Mouse (Mus musculus) c-Kit-positive CD71-positive TER-119-positive erythroid progenitor cells, embryonic 14.5 days (primary cell): ENCODE measurements around the gene Nol4l.
A peak's percentile ranks its signal among the peaks of the same experiment; 100 is the strongest.

Source experiments
- DNase-seq: peaks from one replicate; pipeline ENCODE4 v3.0.0-alpha.2; 2013; ENCODE audit warnings: low spot score

Gene Nol4l

DNA sequence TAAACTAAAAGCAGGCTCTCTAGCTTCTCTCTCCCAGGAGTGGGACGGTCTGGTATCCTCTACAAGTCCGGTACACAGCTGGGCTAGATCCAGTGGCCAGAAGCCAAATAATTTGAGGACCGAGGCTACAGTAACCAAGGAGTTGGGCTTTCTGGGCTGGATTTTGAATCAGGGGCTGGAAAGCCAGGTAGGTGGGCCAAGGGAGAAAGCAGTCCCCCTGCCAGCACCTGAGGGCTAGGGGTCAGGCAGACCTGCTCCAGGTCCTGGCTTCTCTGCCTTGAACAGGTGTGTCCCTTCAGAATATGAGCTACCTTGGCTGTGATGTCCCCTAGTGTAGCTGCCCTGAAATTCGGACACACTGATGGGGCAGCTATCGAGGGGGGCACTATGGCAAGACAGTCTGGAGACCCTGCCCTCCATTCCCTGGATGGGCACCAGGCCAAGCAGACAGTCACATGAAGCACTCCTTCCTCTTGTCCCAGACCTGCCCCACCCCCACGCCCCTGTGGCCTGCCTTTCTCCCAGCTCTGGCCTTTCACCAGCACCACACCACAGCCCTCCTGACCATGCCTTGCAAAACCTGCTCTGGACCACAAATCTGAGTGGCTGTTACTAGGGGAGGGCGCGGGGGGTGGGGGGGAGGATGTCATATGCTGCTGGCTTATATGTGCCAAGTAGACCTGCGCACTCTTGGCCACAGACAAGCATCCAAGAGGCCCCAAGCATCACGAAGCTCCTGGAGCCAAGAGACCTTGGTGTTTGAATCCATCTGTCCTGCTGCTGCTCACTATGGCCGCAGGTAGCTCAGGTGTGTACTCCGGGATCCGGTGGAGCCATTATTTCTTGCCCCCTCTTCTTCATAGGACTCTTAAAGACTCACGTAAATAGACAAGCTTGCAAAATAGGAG, 17.1 kb downstream of the Nol4l start:
- no peak for DNase-seq

- no peak for DNase-seq
These were observed 18.2 kb downstream of the Nol4l start for GRCm38 (mm10) chr2:153511562-153511961.

GRCm38 (mm10) chr2:153510136-153510535, 19.6 kb downstream of the Nol4l start:
- DNase-seq: no peak

DNA sequence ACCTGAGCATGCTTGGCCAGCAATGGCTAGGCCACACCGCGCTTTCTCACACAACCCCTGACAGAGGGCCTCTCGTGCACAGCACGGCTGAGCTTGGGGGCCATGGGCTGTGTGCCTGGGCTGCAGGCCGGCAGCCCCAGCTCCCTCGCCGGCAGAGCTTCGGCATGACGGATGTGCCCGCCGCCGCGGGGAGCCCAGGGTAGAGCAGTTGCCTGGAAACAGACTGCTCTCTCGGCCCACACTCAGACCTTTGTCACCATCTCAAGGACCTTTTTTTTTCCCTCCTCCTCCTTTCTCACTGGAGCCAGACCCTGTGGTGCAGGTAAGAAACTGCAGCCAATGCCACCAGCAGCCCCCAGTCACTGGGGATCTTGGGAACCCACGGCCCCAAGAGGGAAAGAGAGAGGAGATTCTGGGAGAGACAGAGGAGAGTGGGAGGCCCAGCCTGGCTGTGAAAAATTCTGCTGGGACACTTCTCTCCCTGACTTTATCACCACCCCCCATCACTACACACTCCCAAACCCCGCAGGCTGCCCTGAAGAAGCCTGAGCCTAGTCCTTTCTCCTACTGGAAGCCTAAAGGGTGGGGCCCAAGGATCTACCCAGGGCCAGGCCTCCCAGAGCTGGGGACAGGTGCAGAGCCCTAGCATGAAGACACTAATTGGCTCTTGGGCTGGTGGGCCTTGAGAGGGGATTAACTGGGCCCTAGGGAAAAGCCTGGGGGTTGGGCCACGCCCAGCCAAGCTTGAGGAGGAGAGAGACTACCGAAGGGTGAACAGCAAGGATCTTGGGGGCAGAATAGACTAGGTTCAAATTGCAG, 20.4 kb downstream of the Nol4l start:
- no peak for DNase-seq

GRCm38 (mm10) chr2:153508405-153508804, 21.4 kb downstream of the Nol4l start:
- DNase-seq: no peak

- no peak for DNase-seq
These were observed 21.8 kb downstream of the Nol4l start for GRCm38 (mm10) chr2:153507969-153508368.

DNA sequence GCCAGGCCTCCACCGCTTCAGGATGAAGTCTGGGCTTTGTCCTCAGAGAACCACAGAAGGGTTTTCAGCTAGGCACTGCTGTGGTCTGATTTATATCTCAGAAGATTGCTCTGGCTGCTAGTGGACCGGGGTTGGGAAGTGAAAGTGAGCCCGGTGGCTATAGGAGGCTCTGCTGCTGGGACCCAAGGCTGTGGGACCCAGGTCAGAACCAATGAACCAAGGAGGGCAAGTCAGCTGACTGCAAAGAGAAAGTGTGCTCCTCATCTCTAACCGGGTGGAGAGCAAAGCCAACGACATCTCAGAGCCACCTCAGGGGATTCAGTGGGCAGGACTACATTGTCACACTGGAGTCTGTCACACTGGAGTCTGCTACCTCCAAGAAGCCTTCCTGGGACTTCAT, 23.4 kb downstream of the Nol4l start:
- no peak for DNase-seq

GRCm38 (mm10) chr2:153499154-153499553, 30.6 kb downstream of the Nol4l start:
- peak; percentile 62 for DNase-seq

GRCm38 (mm10) chr2:153496898-153497297, 32.9 kb downstream of the Nol4l start:
- no peak for DNase-seq

- no peak for DNase-seq
These were observed 33.5 kb downstream of the Nol4l start for GRCm38 (mm10) chr2:153496301-153496700.

GRCm38 (mm10) chr2:153495818-153496217, 34.0 kb downstream of the Nol4l start:
- peak; percentile 82 for DNase-seq

DNA sequence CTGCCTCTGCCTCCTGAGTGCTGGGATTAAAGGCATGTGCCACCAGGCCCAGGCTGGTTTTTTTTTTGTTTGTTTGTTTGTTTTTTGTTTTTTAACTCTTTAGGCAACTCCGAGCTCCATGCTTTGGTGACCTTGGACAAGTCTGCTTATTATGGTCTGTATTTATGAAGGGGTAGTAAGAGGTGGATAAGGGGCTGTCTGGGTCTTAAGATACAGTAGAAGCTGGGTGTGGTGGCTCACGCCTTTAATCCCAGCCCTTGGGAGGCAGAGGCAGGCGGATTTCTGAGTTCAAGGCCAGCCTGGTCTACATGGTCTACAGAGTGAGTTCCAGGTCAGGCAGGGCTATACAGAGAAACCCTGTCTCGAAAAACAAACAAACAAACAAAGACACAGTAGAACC, 34.4 kb downstream of the Nol4l start:
- peak; percentile 66 for DNase-seq

GRCm38 (mm10) chr2:153494293-153494811, 35.4 kb downstream of the Nol4l start:
- peak; percentile 53 for DNase-seq

- peak; percentile 76 for DNase-seq
These were observed 35.9 kb downstream of the Nol4l start for GRCm38 (mm10) chr2:153493781-153494292.

GRCm38 (mm10) chr2:153493393-153493731, 36.4 kb downstream of the Nol4l start:
- DNase-seq: no peak

DNA sequence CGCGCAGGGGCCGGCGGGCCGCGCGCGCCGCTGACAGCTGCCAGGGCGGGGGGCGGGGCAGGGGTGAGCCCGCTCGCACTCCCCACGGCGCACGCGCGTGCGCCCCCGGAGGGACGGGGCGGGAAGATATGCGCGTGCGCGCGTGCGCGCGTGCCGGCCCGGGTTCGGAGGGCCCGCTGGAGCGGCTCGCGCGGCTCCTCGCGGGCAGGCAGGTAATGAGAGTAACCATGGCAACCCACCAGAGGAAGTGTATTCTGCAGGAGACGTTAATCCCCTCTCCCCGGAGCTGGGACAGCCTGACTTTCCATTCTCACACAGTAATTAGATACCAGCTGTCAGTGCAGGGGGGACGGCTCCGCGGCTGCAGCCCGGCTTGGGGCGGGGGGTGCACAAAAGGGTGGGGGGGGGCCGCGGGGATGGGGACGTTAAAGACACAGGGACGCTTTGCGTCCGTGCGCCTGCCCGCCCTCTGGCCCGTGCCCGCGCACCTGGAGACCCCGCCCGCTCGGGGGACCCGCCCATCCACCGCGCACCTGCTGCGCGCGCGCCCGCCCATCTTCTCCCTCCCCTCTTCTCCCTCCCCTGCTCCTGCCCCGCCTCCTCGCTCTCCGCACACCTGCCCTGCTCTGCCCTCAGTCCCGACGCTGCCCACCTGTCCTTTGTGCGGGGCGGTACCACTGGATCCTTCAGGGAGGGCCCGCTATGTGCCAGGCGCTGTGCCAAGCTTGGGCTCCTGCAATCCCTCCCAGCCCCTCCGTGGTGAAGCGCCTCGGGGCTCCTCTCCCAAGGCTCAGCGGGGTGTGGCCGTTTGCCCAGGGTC, 37.0 kb downstream of the Nol4l start, which contains the start of gene 4930404H24Rik:
4930404H24Rik (plus strand) TSS at position 218 of the 820 bp plus-strand sequence.
- DNase-seq: peak; percentile 75

GRCm38 (mm10) chr2:153492179-153492517, 37.6 kb downstream of the Nol4l start:
- no peak for DNase-seq

DNA sequence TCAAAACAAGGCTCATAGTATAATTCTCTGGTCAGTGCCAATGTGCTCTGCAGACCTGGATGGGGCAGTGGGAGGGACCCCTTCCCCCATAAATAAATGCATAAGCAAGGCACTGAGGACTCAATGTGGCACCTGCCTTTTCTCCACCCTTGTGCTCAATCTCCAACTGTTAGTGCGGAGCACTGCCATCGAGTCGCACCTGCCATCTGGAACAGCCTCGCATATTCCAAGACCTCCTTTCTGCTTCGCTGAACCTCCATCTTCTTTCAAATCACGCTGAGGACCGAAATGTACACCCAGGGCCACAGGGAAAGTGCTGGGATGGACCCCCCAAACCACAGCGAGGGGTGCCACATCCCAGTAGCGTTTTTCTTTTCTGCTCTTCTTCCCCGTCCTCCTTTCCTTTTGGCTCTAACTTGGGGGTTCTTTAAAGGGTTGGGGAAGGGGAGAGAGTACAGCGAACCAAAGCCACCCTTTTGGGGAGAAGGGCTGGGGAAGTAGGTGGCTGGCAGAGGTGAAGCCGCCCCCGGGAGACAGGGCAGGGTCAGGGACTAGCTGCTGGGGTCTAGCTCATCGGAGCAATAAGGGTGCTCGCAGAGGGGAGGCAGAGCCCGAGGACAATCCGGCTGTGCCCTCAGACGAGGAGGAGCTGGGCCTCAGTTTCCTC, 38.1 kb downstream of the Nol4l start:
- no peak for DNase-seq

DNA sequence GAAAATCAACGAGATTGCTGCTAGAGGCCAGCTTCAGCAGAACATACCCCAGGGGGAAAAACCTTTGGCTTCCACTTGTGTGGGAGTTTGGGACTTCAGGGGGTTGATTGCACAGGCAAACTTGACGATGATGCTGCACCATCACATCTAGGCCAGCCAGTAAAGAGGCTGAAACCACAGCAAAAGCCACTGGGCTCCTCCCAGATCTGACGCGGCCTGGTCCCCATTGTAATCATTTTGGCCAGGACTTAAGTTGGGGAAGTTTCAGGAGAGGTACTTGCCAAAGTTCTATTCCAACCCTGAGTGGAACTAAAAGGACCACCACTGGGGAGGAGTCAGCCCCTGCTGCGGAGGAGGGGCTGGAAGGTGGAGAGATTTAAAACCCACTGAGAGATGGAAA, 38.8 kb downstream of the Nol4l start:
- DNase-seq: peak; percentile 54

DNA sequence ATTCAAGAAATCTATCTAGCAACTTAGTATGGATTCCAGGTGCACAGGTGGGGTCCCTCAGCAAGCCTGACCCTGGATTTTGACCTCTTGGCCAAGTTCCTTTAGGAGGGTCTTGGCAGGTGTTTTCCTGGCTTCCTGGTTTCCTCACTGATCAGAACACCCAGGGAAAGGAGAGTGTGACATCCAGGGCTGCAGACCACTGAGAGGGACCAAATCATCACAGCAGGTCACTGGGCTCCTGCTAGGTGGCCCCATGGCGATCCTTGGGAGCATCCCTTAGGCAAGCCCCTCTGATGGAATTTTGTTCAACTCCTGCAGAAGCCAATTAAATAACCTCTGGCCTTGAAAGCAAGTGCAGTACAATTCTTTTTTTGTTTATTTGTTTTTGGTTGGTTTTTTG, 39.7 kb downstream of the Nol4l start:
- DNase-seq: no peak

DNA sequence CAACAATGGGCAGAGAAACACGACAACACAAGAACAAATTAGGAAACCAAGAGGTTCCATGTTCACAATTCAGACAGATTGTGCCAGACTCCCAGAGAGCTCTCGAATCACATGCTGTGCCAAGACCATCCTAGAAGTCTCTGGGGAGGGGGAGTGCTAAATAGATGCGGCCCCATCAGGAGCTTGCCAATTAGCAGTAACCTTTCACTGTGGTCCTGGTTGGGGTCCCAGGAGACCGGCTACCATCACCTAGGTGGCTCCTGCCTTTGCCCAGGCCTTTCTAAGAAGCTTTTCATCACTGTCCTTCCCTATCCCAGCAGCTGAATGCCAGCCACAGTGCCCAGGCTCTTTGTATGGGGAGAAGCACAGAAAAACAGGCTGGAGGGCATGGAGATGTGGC, 45.7 kb downstream of the Nol4l start:
- DNase-seq: no peak
